Mouse (Mus musculus) adrenal gland, adult 2 months (tissue): ENCODE data around the gene Ercc2. TPM values are rescaled to one million over a fixed set of nuclear protein-coding genes. Genes with fewer than 3 reads are reported as not detected.

Source experiments
- DNase-seq: peaks from one replicate; pipeline ENCODE4 v3.0.0; 2021
- long read RNA-seq: library from polyadenylated mRNA; stranded (forward); transcript quantifications from one replicate; pipeline ENCODE4 v2.0.0, GENCODE M21; 2021
- polyA plus RNA-seq: library from polyadenylated mRNA; depleted of rRNA; stranded (reverse); fragments of >200 nt; gene quantifications from 2 replicates; pipeline ENCODE4 v1.2.3, GENCODE M21; 2012; rRNA removed
- total RNA-seq, 2 experiments: library from RNA; stranded (reverse); gene quantifications; 2 replicates each; pipeline ENCODE4 v1.2.3; 2021

Ercc2 gene
- total RNA-seq, result 10 to 100 TPM; 21.7 to 25.5 TPM
- polyA plus RNA-seq, result 92.3 and 94.7 TPM in 2 replicates
- long read RNA-seq, transcript Ercc2-201 (23 exons, 3,578 nt), result major isoform, 18 of 24 reads
- long read RNA-seq, partial matches to known transcripts, result 2 of 24 reads
- long read RNA-seq, other reads (novel, unspliced or antisense), result 4 of 24 reads

- peak; percentile 99 for DNase-seq
Observed at GRCm38 (mm10) chr7:19381377-19382165, at the start of gene Ercc2. Gene Ercc2, plus strand, starts transcription at chr7:19382010.

- peak; percentile 92 for DNase-seq
Observed at GRCm38 (mm10) chr7:19332709-19333352, 49.0 kb upstream of the Ercc2 start.

- no peak for DNase-seq
Observed at GRCm38 (mm10) chr7:19335583-19335982, 46.2 kb upstream of the Ercc2 start.

GRCm38 (mm10) chr7:19337122-19337521 lies 44.7 kb upstream of the Ercc2 start:
- no peak for DNase-seq

- peak; percentile 44 for DNase-seq
Observed at GRCm38 (mm10) chr7:19338060-19338459, 43.8 kb upstream of the Ercc2 start.

GRCm38 (mm10) chr7:19338596-19338995 lies 43.2 kb upstream of the Ercc2 start:
- DNase-seq, result peak; percentile 43

- no peak for DNase-seq
Observed at GRCm38 (mm10) chr7:19341250-19341649, 40.6 kb upstream of the Ercc2 start.

- peak; percentile 56 for DNase-seq
Observed at GRCm38 (mm10) chr7:19341761-19342409, 39.9 kb upstream of the Ercc2 start.

GRCm38 (mm10) chr7:19342481-19343027 lies 39.3 kb upstream of the Ercc2 start:
- DNase-seq, result peak; percentile 86

- peak; percentile 71 for DNase-seq
Observed at GRCm38 (mm10) chr7:19343210-19343808, 38.5 kb upstream of the Ercc2 start.

GRCm38 (mm10) chr7:19344237-19344847 lies 37.5 kb upstream of the Ercc2 start, which contains the start of gene Ercc1:
Gene Ercc1, plus strand, starts transcription at chr7:19344778.
- DNase-seq, result no peak

GRCm38 (mm10) chr7:19344938-19345471 lies 36.8 kb upstream of the Ercc2 start:
- peak; percentile 95 for DNase-seq

- DNase-seq, result no peak
Observed at GRCm38 (mm10) chr7:19349188-19349915, 32.5 kb upstream of the Ercc2 start.

- no peak for DNase-seq
Observed at GRCm38 (mm10) chr7:19350221-19350620, 31.6 kb upstream of the Ercc2 start.

GRCm38 (mm10) chr7:19354991-19355390 lies 26.8 kb upstream of the Ercc2 start:
- DNase-seq, result no peak

GRCm38 (mm10) chr7:19356311-19356710 lies 25.5 kb upstream of the Ercc2 start:
- no peak for DNase-seq

GRCm38 (mm10) chr7:19357381-19358375 lies 24.1 kb upstream of the Ercc2 start:
- DNase-seq, result no peak

- DNase-seq, result no peak
Observed at GRCm38 (mm10) chr7:19358634-19359033, 23.2 kb upstream of the Ercc2 start.

- DNase-seq, result peak; percentile 90
Observed at GRCm38 (mm10) chr7:19359299-19359891, 22.4 kb upstream of the Ercc2 start, which contains the start of the genes Cd3eap and Ppp1r13l. Gene Cd3eap, minus strand, starts transcription at chr7:19359483. Gene Ppp1r13l, plus strand, starts transcription at chr7:19359749.
